Mouse (Mus musculus) neural tube, embryonic 11.5 days (tissue): ENCODE data around the gene Clta. TPM values are rescaled to one million over a fixed set of nuclear protein-coding genes. Genes with fewer than 3 reads are reported as not detected.
"Not testable (repeated sequence)": the region's sequence is repeated elsewhere in the genome, so short reads cannot be mapped to it uniquely, and the experiment has no call there.

Experiments
- ATAC-seq: fragments of 200-750 bp; cut with Nextera tagmentation; 2 replicates; pipeline ENCODE4 v1.8.0; 2017; ENCODE audit warnings: moderate number of reproducible peaks, mild to moderate bottlenecking, moderate TSS enrichment, moderate library complexity; ENCODE audit not compliant: insufficient read depth, low FRiP score, low TSS enrichment
- DNase-seq: peaks from one replicate; pipeline ENCODE4 v3.0.0-alpha.2; 2015; ENCODE audit warnings: low spot score
- H3K27ac ChIP-seq: fragments of 300-500 bp; sonication (generic); 2 replicates; pipeline ENCODE4 v1.5.1; 2014; ENCODE audit warnings: low read depth, mild to moderate bottlenecking, low read length
- H3K27me3 ChIP-seq: fragments of 300-500 bp; sonication (generic); 2 replicates; pipeline ENCODE4 v1.6.1; 2014; ENCODE audit warnings: mild to moderate bottlenecking, low read length, mixed read lengths; ENCODE audit not compliant: control insufficient read depth, insufficient read depth
- H3K36me3 ChIP-seq: fragments of 300-500 bp; sonication (generic); 2 replicates; pipeline ENCODE4 v1.6.1; 2014; ENCODE audit warnings: mild to moderate bottlenecking, low read length, moderate library complexity, mixed read lengths; ENCODE audit not compliant: control insufficient read depth, insufficient read depth
- H3K4me1 ChIP-seq: fragments of 300-500 bp; sonication (generic); 2 replicates; pipeline ENCODE4 v1.6.1; 2014; ENCODE audit warnings: low read length, mixed read lengths; ENCODE audit not compliant: control insufficient read depth, insufficient read depth
- H3K4me2 ChIP-seq: fragments of 300-500 bp; sonication (generic); 2 replicates; pipeline ENCODE4 v1.6.1; 2014; ENCODE audit warnings: low read depth, mild to moderate bottlenecking, moderate library complexity
- H3K4me3 ChIP-seq: fragments of 300-500 bp; sonication (generic); 2 replicates; pipeline ENCODE4 v1.5.1; 2014; ENCODE audit warnings: low read depth, low read length
- H3K9ac ChIP-seq: fragments of 300-500 bp; sonication (generic); 2 replicates; pipeline ENCODE4 v1.6.1; 2014; ENCODE audit warnings: mild to moderate bottlenecking, low read length
- H3K9me3 ChIP-seq: fragments of 300-500 bp; sonication (generic); 2 replicates; pipeline ENCODE4 v1.6.1; 2016; ENCODE audit warnings: low read length; ENCODE audit not compliant: control insufficient read depth
- WGBS: fragments of 180-500 bp; shearing (Covaris S2); extraction: QIAGEN DNeasy Blood & Tissue Kit; methylation state at CpG from one replicate; pipeline ENCODE4 v1.1.7; 2014; 5-methylcytosine and 5-hydroxymethylcytosine counted together
- polyA plus RNA-seq: library from polyadenylated mRNA; unstranded; fragments of >200 nt; fragmentation: Nextera tagmentation; extraction: Ambion mirVana; gene quantifications from 2 replicates; pipeline ENCODE4 v1.2.1, GENCODE M21; 2014

The Clta gene
- polyA plus RNA-seq, 1 experiment from 2014 or later = 257 TPM

- WGBS = 94% methylated on average over 6 of the region's 6 CpGs
- Histone ChIP-seq H3K36me3 (peaks cover 10% of the 10 kb centered on the region), H3K9me3 (no peaks in the 10 kb centered on the region), H3K4me1 (no peaks in the 10 kb centered on the region), H3K27me3 (no peaks in the 10 kb centered on the region), H3K4me3 (no peak overlapping the region), H3K9ac (no peak overlapping the region), H3K27ac (no peak overlapping the region), H3K4me2 (no peak overlapping the region)
- no peak for ATAC-seq
- no peak for DNase-seq
These were observed 21.3 kb downstream of the Clta start for GRCm38 (mm10) chr4:44025570-44025969.

- Histone ChIP-seq H3K9ac (no peak overlapping the region), H3K27ac (no peak overlapping the region), H3K4me1 (no peaks in the 10 kb centered on the region), H3K4me2 (no peak overlapping the region), H3K9me3 (no peaks in the 10 kb centered on the region), H3K36me3 (peaks cover 12% of the 10 kb centered on the region), H3K4me3 (no peak overlapping the region), H3K27me3 (no peaks in the 10 kb centered on the region)
- DNase-seq (no peak), ATAC-seq (no peak)
- 80% methylated on average over 16 of the region's 16 CpGs for WGBS
These were observed 24.3 kb downstream of the Clta start for GRCm38 (mm10) chr4:44028303-44029135.

GRCm38 (mm10) chr4:44029661-44030066, 25.4 kb downstream of the Clta start:
- Histone ChIP-seq H3K27me3 (no peaks in the 10 kb centered on the region), H3K36me3 (peaks cover 13% of the 10 kb centered on the region)
- 94% methylated on average over 14 of the region's 15 CpGs for WGBS

GRCm38 (mm10) chr4:44031521-44031920, 27.3 kb downstream of the Clta start:
- H3K27ac ChIP-seq = no peak overlapping the region
- no peaks in the 10 kb centered on the region for H3K4me1 ChIP-seq
- no peak overlapping the region for H3K9ac ChIP-seq
- ATAC-seq = no peak
- H3K36me3 ChIP-seq = peaks cover 13% of the 10 kb centered on the region
- no peak overlapping the region for H3K4me3 ChIP-seq
- H3K4me2 ChIP-seq = no peak overlapping the region
- no peaks in the 10 kb centered on the region for H3K9me3 ChIP-seq
- no peaks in the 10 kb centered on the region for H3K27me3 ChIP-seq
- 93% methylated on average over 5 of the region's 5 CpGs for WGBS
- DNase-seq = no peak

More at GRCm38 (mm10) chr4:44029661-44030066, 25.4 kb downstream of the Clta start:
- Histone ChIP-seq H3K27ac (no peak overlapping the region), H3K4me3 (no peak overlapping the region), H3K9ac (no peak overlapping the region), H3K9me3 (no peaks in the 10 kb centered on the region), H3K4me2 (no peak overlapping the region), H3K4me1 (no peaks in the 10 kb centered on the region)
- ATAC-seq (no peak), DNase-seq (no peak)

GRCm38 (mm10) chr4:44036455-44036854, 32.2 kb downstream of the Clta start:
- H3K4me2 ChIP-seq = no peak overlapping the region
- H3K4me1 ChIP-seq = no peaks in the 10 kb centered on the region
- peaks cover 5% of the 10 kb centered on the region; the same call in 1 of the 2 replicates for H3K36me3 ChIP-seq
- no peaks in the 10 kb centered on the region for H3K27me3 ChIP-seq
- no peak overlapping the region for H3K4me3 ChIP-seq
- no peak overlapping the region for H3K27ac ChIP-seq
- no peak for ATAC-seq
- no peaks in the 10 kb centered on the region for H3K9me3 ChIP-seq
- DNase-seq = no peak
- no peak overlapping the region for H3K9ac ChIP-seq
- 79% methylated on average over 5 of the region's 5 CpGs for WGBS

- ATAC-seq (no peak), DNase-seq (no peak)
- Histone ChIP-seq H3K4me3 (no peak overlapping the region), H3K9ac (no peak overlapping the region), H3K36me3 (peaks cover 2% of the 10 kb centered on the region; the same call in 1 of the 2 replicates), H3K4me1 (no peaks in the 10 kb centered on the region), H3K4me2 (no peak overlapping the region), H3K27ac (no peak overlapping the region), H3K9me3 (no peaks in the 10 kb centered on the region), H3K27me3 (no peaks in the 10 kb centered on the region)
- 97% methylated on average over 4 of the region's 4 CpGs for WGBS
These were observed 36.5 kb downstream of the Clta start for GRCm38 (mm10) chr4:44040802-44041201.

GRCm38 (mm10) chr4:44042429-44042828, 38.2 kb downstream of the Clta start:
- Histone ChIP-seq H3K4me3 (no peak overlapping the region), H3K9ac (no peak overlapping the region), H3K36me3 (peaks cover 2% of the 10 kb centered on the region; the same call in 1 of the 2 replicates), H3K27me3 (no peaks in the 10 kb centered on the region), H3K27ac (no peak overlapping the region), H3K4me1 (no peaks in the 10 kb centered on the region), H3K9me3 (no peaks in the 10 kb centered on the region), H3K4me2 (no peak overlapping the region)
- ATAC-seq (no peak), DNase-seq (no peak)
- WGBS = 97% methylated on average over 5 of the region's 5 CpGs

- not testable (repeated sequence) for H3K27me3 ChIP-seq, H3K9ac ChIP-seq, H3K4me3 ChIP-seq, DNase-seq, H3K4me1 ChIP-seq, ATAC-seq, H3K36me3 ChIP-seq, H3K27ac ChIP-seq, H3K4me2 ChIP-seq, H3K9me3 ChIP-seq
- WGBS = 95% methylated on average over 4 of the region's 4 CpGs
These were observed 38.9 kb downstream of the Clta start for GRCm38 (mm10) chr4:44043182-44043581.
